Comparison of ENCODE assay signal across 8 mouse cellular contexts in the genomic region with DNA sequence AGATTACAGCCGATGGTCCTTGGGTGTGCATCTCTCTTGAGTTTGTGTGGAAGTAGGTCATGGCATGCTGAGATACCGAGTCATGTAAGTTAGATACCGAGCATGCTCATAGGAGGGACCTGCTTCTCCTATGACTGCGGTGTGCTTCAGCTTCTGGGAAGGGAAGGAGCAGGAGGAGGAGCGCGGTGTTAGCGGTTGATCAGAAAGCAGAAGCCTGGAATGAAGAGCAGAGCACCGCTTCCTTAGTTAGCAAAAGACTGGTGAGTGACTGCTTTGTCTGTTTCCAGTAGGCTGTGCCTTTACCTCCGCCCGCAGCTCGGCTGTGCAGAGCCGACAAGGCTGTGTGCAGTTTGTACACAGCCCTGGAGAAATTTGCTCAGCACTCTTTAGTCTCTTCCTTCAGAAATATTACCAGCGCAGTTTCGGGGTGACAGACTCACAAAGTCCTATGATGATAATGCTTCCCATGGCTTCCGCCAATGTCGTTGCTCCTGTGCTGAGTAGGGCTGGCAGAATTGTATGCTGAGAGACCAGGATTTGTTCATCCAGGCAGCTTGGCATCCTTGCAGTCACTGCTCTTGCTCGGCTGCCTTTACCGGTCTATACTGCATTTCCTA.
DNase-seq lines count a peak whose midpoint lies in the region; ATAC-seq lines count a peak whose summit lies in the region.
"Had no signal": no experiment of that assay in that cellular context is flagged by ENCODE, and none has a peak within 500 bp of the region (broad histone marks: within the 10 kb centered on the region; RNA-seq: fewer than 3 reads in every experiment).

No protein-coding gene starts in this region.

- peak; percentile 55 for DNase-seq in layer of hippocampus, adult 9-11 months
- DNase-seq in layer of hippocampus, adult 9-10 months (ENCODE audit: low spot score): no peak
- peak; percentile 58 for DNase-seq in cerebellum, adult 8-10 months
- peak; percentile 72 for DNase-seq in retina, postnatal 1 day
- DNase-seq in kidney, postnatal 10 days: no peak
- no peak for DNase-seq in natural killer cell, adult 2 months (ENCODE audit: low spot score in 2 of 2)
- DNase-seq: liver, embryonic 13.5 days had no signal

- H3K9ac ChIP-seq in hindbrain, embryonic 13.5 days: no peak overlapping the region
- H3K9ac ChIP-seq: liver, embryonic 13.5 days had no signal

- 79% methylated on average over 18 of the region's 18 CpGs for WGBS in hindbrain, embryonic 13.5 days

- no peaks in the 10 kb centered on the region for H3K9me3 ChIP-seq in hindbrain, embryonic 13.5 days
- H3K9me3 ChIP-seq: liver, embryonic 13.5 days had no signal

- H3K36me3 ChIP-seq in hindbrain, embryonic 13.5 days: no peaks in the 10 kb centered on the region
- H3K36me3 ChIP-seq: liver, embryonic 13.5 days had no signal

- no peak overlapping the region for H3K4me3 ChIP-seq in hindbrain, embryonic 13.5 days
- H3K4me3 ChIP-seq: liver, embryonic 13.5 days had no signal

- no peaks in the 10 kb centered on the region for H3K27me3 ChIP-seq in hindbrain, embryonic 13.5 days
- H3K27me3 ChIP-seq: liver, embryonic 13.5 days had no signal

- 0 out of 2 replicates have a peak overlapping the region, but pooled peaks have one; percentile 31 for H3K27ac ChIP-seq in hindbrain, embryonic 13.5 days
- H3K27ac ChIP-seq: liver, embryonic 13.5 days had no signal

- ATAC-seq in hindbrain, embryonic 13.5 days (ENCODE audit: low FRiP score): 0 out of 2 replicates have a peak, but pooled peaks have one; percentile 19

- no peak overlapping the region for H3K4me2 ChIP-seq in hindbrain, embryonic 13.5 days
- H3K4me2 ChIP-seq: liver, embryonic 13.5 days had no signal

- H3K4me1 ChIP-seq in hindbrain, embryonic 13.5 days (replicated peaks): peaks cover 17% of the 10 kb centered on the region; the same call in 1 of the 2 replicates

Comparison
In these comparisons a context has a peak if more than half of its experiments do, and no peak if none do; other contexts are left out.
1. DNase-seq: peak in layer of hippocampus, adult 9-11 months (single experiment), cerebellum, adult 8-10 months (single experiment) and retina, postnatal 1 day (single experiment); none in layer of hippocampus, adult 9-10 months (single experiment), kidney, postnatal 10 days (single experiment) and natural killer cell, adult 2 months (0 of 2).